8 mouse cellular contexts compared by ENCODE assay signal in the genomic region with DNA sequence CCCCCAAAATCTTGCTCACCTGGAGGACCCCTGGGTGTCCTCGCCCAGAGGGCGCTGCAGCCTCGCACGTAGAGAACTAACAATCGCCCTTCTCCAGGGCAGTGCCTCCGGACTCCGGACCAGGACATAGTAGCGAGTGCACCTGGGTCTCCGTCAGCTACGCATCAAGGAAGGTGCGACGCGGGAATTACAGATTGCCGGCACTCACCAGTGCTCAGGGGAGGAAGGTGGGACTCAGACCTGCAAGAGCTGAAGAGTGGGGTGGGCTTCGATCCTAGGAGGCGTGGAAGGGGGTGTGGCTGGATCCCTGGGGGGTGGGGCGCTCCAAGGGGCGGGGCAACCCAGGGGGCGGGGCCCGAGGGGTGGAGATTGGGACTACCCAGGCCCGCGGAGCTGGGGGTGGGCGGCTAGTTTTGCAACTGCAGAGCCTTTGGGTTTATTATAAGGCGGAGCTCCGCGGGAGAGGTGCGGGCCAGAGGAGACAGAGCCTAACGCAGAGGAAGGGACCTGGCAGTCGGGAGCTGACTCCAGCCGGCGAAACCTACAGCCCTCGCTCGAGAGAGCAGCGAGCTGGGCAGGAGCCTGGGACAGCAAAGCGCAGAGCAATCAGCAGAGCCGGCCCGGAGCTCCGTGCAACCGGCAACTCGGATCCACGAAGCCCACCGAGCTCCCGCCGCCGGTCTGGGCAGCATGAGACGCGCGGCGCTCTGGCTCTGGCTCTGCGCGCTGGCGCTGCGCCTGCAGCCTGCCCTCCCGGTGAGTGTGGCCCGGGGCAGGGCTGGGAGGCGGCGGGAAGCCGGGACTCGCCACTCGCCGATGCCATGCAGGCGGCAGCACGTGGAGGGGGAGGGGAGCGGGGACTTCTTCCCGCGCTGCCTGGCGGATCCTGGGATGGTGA. TPM values are rescaled to one million over a fixed set of nuclear protein-coding genes. Genes with fewer than 3 reads are reported as not detected.
DNase-seq lines count a peak whose midpoint lies in the region; ATAC-seq lines count a peak whose summit lies in the region.

Gene Sdc1, plus strand, starts transcription at position 378 of the 898 bp plus-strand sequence.

- H3K4me1 ChIP-seq in forebrain, embryonic 11.5 days (replicated peaks; ENCODE audit: control insufficient read depth, insufficient read depth, low read length): peaks cover 4% of the 10 kb centered on the region
- H3K4me1 ChIP-seq in heart, embryonic 16.5 days (ENCODE audit: control insufficient read depth, insufficient read depth, low read length): peaks cover 8% of the 10 kb centered on the region
- H3K4me1 ChIP-seq in lung, embryonic 16.5 days (replicated peaks; ENCODE audit: control insufficient read depth, insufficient read depth, low read length): peaks cover 23% of the 10 kb centered on the region

- ATAC-seq in forebrain, embryonic 11.5 days (replicated peaks; ENCODE audit: low FRiP score): peak; percentile 91
- peak; percentile 82 for ATAC-seq in heart, embryonic 16.5 days (replicated peaks; ENCODE audit: extremely low read depth, insufficient read depth, low FRiP score)
- peak; percentile 91 for ATAC-seq in lung, embryonic 16.5 days (ENCODE audit: low read depth)

- DNase-seq in ES-CJ7 (ENCODE audit: low read depth, low spot score): peak; percentile 88
- DNase-seq in c-Kit-positive CD71-positive TER-119-negative erythroid progenitor cells, embryonic 14.5 days (ENCODE audit: low read depth): peak; percentile 37
- peak; percentile 98 for DNase-seq in forebrain, embryonic 11.5 days (ENCODE audit: low spot score)
- DNase-seq in kidney, postnatal 25 days: peak; percentile 77 to 87
- peak; percentile 72 for DNase-seq in ovary, postnatal 14 days (ENCODE audit: low spot score)
- DNase-seq in urinary bladder, adult 18-20 months (ENCODE audit: low spot score in 2 of 2): peak; percentile 83 to 84

- peak within 1 kb of the TSS; percentile 81 for H3K4me3 ChIP-seq in forebrain, embryonic 11.5 days (ENCODE audit: low read depth, low read length)
- peak within 1 kb of the TSS; percentile 84 for H3K4me3 ChIP-seq in heart, embryonic 16.5 days (ENCODE audit: low read length)
- peak within 1 kb of the TSS; percentile 87 for H3K4me3 ChIP-seq in lung, embryonic 16.5 days (ENCODE audit: low read length)

- H3K36me3 ChIP-seq in forebrain, embryonic 11.5 days (ENCODE audit: control insufficient read depth, insufficient read depth, low read length): no peaks in the 10 kb centered on the region
- H3K36me3 ChIP-seq in heart, embryonic 16.5 days (ENCODE audit: control insufficient read depth, insufficient read depth): no peaks in the 10 kb centered on the region
- H3K36me3 ChIP-seq in lung, embryonic 16.5 days (ENCODE audit: control insufficient read depth, insufficient read depth, low read length): no peaks in the 10 kb centered on the region

- WGBS in forebrain, embryonic 11.5 days: under 1% methylated on average over 66 of the region's 67 CpGs
- WGBS in heart, embryonic 16.5 days: under 1% methylated on average over 67 of the region's 67 CpGs
- WGBS in lung, embryonic 16.5 days: under 1% methylated on average over 65 of the region's 67 CpGs

- peak within 1 kb of the TSS; percentile 83 for H3K27ac ChIP-seq in forebrain, embryonic 11.5 days (ENCODE audit: low read depth, low read length)
- H3K27ac ChIP-seq in heart, embryonic 16.5 days (ENCODE audit: low read length): peak within 1 kb of the TSS; percentile 47
- peak within 1 kb of the TSS; percentile 85 for H3K27ac ChIP-seq in lung, embryonic 16.5 days (ENCODE audit: low read length)

- peak within 1 kb of the TSS; percentile 90 for H3K4me2 ChIP-seq in forebrain, embryonic 11.5 days (ENCODE audit: low read depth, low read length, severe bottlenecking)
- peak within 1 kb of the TSS; percentile 87 for H3K4me2 ChIP-seq in heart, embryonic 16.5 days (ENCODE audit: low read depth, low read length)
- H3K4me2 ChIP-seq in lung, embryonic 16.5 days (ENCODE audit: low read depth, low read length): peak within 1 kb of the TSS; percentile 81

- no peaks in the 10 kb centered on the region for H3K27me3 ChIP-seq in forebrain, embryonic 11.5 days (ENCODE audit: control insufficient read depth, insufficient read depth, low read length)
- H3K27me3 ChIP-seq in heart, embryonic 16.5 days (ENCODE audit: control insufficient read depth, insufficient read depth, low read length): no peaks in the 10 kb centered on the region
- no peaks in the 10 kb centered on the region for H3K27me3 ChIP-seq in lung, embryonic 16.5 days (ENCODE audit: control insufficient read depth, insufficient read depth, low read depth, low read length)

- H3K9me3 ChIP-seq in forebrain, embryonic 11.5 days (ENCODE audit: control insufficient read depth, low read length): no peaks in the 10 kb centered on the region
- no peaks in the 10 kb centered on the region for H3K9me3 ChIP-seq in heart, embryonic 16.5 days (replicated peaks; ENCODE audit: control insufficient read depth, low read length)
- H3K9me3 ChIP-seq in lung, embryonic 16.5 days (ENCODE audit: control insufficient read depth, low read length): no peaks in the 10 kb centered on the region

- peak within 1 kb of the TSS; percentile 96 for H3K9ac ChIP-seq in forebrain, embryonic 11.5 days (ENCODE audit: low read length)
- peak within 1 kb of the TSS; percentile 86 for H3K9ac ChIP-seq in heart, embryonic 16.5 days (ENCODE audit: low read length)
- H3K9ac ChIP-seq in lung, embryonic 16.5 days (ENCODE audit: low read length): peak within 1 kb of the TSS; percentile 93

RNA-seq across cellular contexts. Expression of gene Sdc1, which starts in this region (rescaled TPM):
- 86.8 and 90.0 TPM in 2 replicates for polyA plus RNA-seq in forebrain, embryonic 11.5 days (2014; fragmentation: Nextera tagmentation; extraction: Ambion mirVana)
- polyA plus RNA-seq in heart, embryonic 16.5 days (2015; fragmentation: Nextera tagmentation; extraction: Ambion mirVana): 35.0 and 41.0 TPM in 2 replicates
- 166 and 170 TPM in 2 replicates for polyA plus RNA-seq in lung, embryonic 16.5 days (2015; fragmentation: Nextera tagmentation; extraction: Ambion mirVana)

Comparison
In these comparisons a context has a peak if more than half of its experiments do, and no peak if none do; other contexts are left out.
1. Peak in every context shown above with its lines: DNase-seq, ATAC-seq, H3K4me3 ChIP-seq and H3K27ac ChIP-seq.
2. DNase-seq: peak in every context shown above with its lines; median percentile 98 in forebrain, embryonic 11.5 days; 88 in ES-CJ7; 84 in urinary bladder, adult 18-20 months; 82 in kidney, postnatal 25 days; 72 in ovary, postnatal 14 days; 37 in c-Kit-positive CD71-positive TER-119-negative erythroid progenitor cells, embryonic 14.5 days.